Mouse (Mus musculus): ENCODE data around the gene Ngly1. TPM values are rescaled to one million over a fixed set of nuclear protein-coding genes. Genes with fewer than 3 reads are reported as not detected.

Gene Ngly1
- 12.0 and 14.2 TPM in 2 replicates for polyA plus RNA-seq (2012)

- no peaks in the 10 kb centered on the region for H3K27me3 ChIP-seq (ENCODE audit: control insufficient read depth)
- peaks cover 26% of the 10 kb centered on the region for H3K36me3 ChIP-seq (ENCODE audit: control insufficient read depth)
- H3K9me3 ChIP-seq (ENCODE audit: control insufficient read depth, low read length) = no peaks in the 10 kb centered on the region
- peaks cover 82% of the 10 kb centered on the region for H3K4me1 ChIP-seq (ENCODE audit: control insufficient read depth)
- H3K4me3 ChIP-seq (replicated peaks) = peak within 1 kb of the TSS; percentile 76
- TF ChIP-seq GATA1 (IDR thresholded peaks at IDR 0.05; ENCODE audit: low read length) (no peak), TAL1 (IDR thresholded peaks at IDR 0.05; ENCODE audit: low read length) (no peak)
Measured at GRCm38 (mm10) chr14:16249171-16249874, at the start of gene Ngly1, which contains the start of gene Oxsm. TSS of gene Ngly1 (plus strand) at chr14:16249280. TSS of gene Oxsm (minus strand) at chr14:16249808.

GRCm38 (mm10) chr14:16200220-16200912 is 48.7 kb upstream of the Ngly1 start:
- no peak for TF ChIP-seq TAL1 (IDR thresholded peaks at IDR 0.05; ENCODE audit: low read length)
- TF ChIP-seq GATA1 (IDR thresholded peaks at IDR 0.05; ENCODE audit: low read length) = no peak
- Histone ChIP-seq H3K4me3 (replicated peaks) (no peak overlapping the region), H3K4me1 (ENCODE audit: control insufficient read depth) (no peaks in the 10 kb centered on the region), H3K27me3 (ENCODE audit: control insufficient read depth) (no peaks in the 10 kb centered on the region), H3K9me3 (ENCODE audit: control insufficient read depth, low read length) (no peaks in the 10 kb centered on the region), H3K36me3 (ENCODE audit: control insufficient read depth) (no peaks in the 10 kb centered on the region)

GRCm38 (mm10) chr14:16200969-16201638 is 48.0 kb upstream of the Ngly1 start:
- TF ChIP-seq TAL1 (IDR thresholded peaks at IDR 0.05; ENCODE audit: low read length) (no peak), GATA1 (IDR thresholded peaks at IDR 0.05; ENCODE audit: low read length) (no peak)
- no peaks in the 10 kb centered on the region for H3K27me3 ChIP-seq (ENCODE audit: control insufficient read depth)
- no peaks in the 10 kb centered on the region for H3K36me3 ChIP-seq (ENCODE audit: control insufficient read depth)
- no peaks in the 10 kb centered on the region for H3K9me3 ChIP-seq (ENCODE audit: control insufficient read depth, low read length)
- no peak overlapping the region for H3K4me3 ChIP-seq (replicated peaks)
- H3K4me1 ChIP-seq (ENCODE audit: control insufficient read depth) = no peaks in the 10 kb centered on the region

- Histone ChIP-seq H3K27me3 (ENCODE audit: control insufficient read depth) (no peaks in the 10 kb centered on the region), H3K36me3 (ENCODE audit: control insufficient read depth) (no peaks in the 10 kb centered on the region), H3K9me3 (ENCODE audit: control insufficient read depth, low read length) (no peaks in the 10 kb centered on the region), H3K4me3 (replicated peaks) (no peak overlapping the region), H3K4me1 (ENCODE audit: control insufficient read depth) (no peaks in the 10 kb centered on the region)
- TF ChIP-seq GATA1 (IDR thresholded peaks at IDR 0.05; ENCODE audit: low read length) = no peak
- no peak for TF ChIP-seq TAL1 (IDR thresholded peaks at IDR 0.05; ENCODE audit: low read length)
Measured at GRCm38 (mm10) chr14:16201673-16202072, 47.4 kb upstream of the Ngly1 start.

- TF ChIP-seq TAL1 (IDR thresholded peaks at IDR 0.05; ENCODE audit: low read length) (no peak), GATA1 (IDR thresholded peaks at IDR 0.05; ENCODE audit: low read length) (no peak)
- no peaks in the 10 kb centered on the region for H3K4me1 ChIP-seq (ENCODE audit: control insufficient read depth)
- H3K36me3 ChIP-seq (ENCODE audit: control insufficient read depth) = no peaks in the 10 kb centered on the region
- H3K9me3 ChIP-seq (ENCODE audit: control insufficient read depth, low read length) = no peaks in the 10 kb centered on the region
- H3K4me3 ChIP-seq (replicated peaks) = no peak overlapping the region
- H3K27me3 ChIP-seq (ENCODE audit: control insufficient read depth) = no peaks in the 10 kb centered on the region
Measured at GRCm38 (mm10) chr14:16207722-16208121, 41.4 kb upstream of the Ngly1 start.

GRCm38 (mm10) chr14:16219015-16219414 is 30.1 kb upstream of the Ngly1 start:
- H3K27me3 ChIP-seq (ENCODE audit: control insufficient read depth) = no peaks in the 10 kb centered on the region
- no peaks in the 10 kb centered on the region for H3K4me1 ChIP-seq (ENCODE audit: control insufficient read depth)
- TF ChIP-seq TAL1 (IDR thresholded peaks at IDR 0.05; ENCODE audit: low read length) = no peak
- no peak for TF ChIP-seq GATA1 (IDR thresholded peaks at IDR 0.05; ENCODE audit: low read length)
- H3K9me3 ChIP-seq (ENCODE audit: control insufficient read depth, low read length) = no peaks in the 10 kb centered on the region
- no peak overlapping the region for H3K4me3 ChIP-seq (replicated peaks)
- H3K36me3 ChIP-seq (ENCODE audit: control insufficient read depth) = no peaks in the 10 kb centered on the region

- no peak for TF ChIP-seq TAL1 (IDR thresholded peaks at IDR 0.05; ENCODE audit: low read length)
- no peak for TF ChIP-seq GATA1 (IDR thresholded peaks at IDR 0.05; ENCODE audit: low read length)
- Histone ChIP-seq H3K4me3 (replicated peaks) (no peak overlapping the region), H3K36me3 (ENCODE audit: control insufficient read depth) (no peaks in the 10 kb centered on the region), H3K4me1 (ENCODE audit: control insufficient read depth) (peaks cover 3% of the 10 kb centered on the region; the same call in 1 of the 2 replicates), H3K9me3 (ENCODE audit: control insufficient read depth, low read length) (no peaks in the 10 kb centered on the region), H3K27me3 (ENCODE audit: control insufficient read depth) (peaks cover 2% of the 10 kb centered on the region; the same call in 1 of the 2 replicates)
Measured at GRCm38 (mm10) chr14:16229395-16229794, 19.7 kb upstream of the Ngly1 start.

GRCm38 (mm10) chr14:16230581-16230980 is 18.5 kb upstream of the Ngly1 start:
- Histone ChIP-seq H3K9me3 (ENCODE audit: control insufficient read depth, low read length) (no peaks in the 10 kb centered on the region), H3K36me3 (ENCODE audit: control insufficient read depth) (no peaks in the 10 kb centered on the region), H3K27me3 (ENCODE audit: control insufficient read depth) (peaks cover 2% of the 10 kb centered on the region; the same call in 1 of the 2 replicates), H3K4me1 (ENCODE audit: control insufficient read depth) (peaks cover 3% of the 10 kb centered on the region; the same call in 1 of the 2 replicates), H3K4me3 (replicated peaks) (no peak overlapping the region)
- no peak for TF ChIP-seq TAL1 (IDR thresholded peaks at IDR 0.05; ENCODE audit: low read length)
- no peak for TF ChIP-seq GATA1 (IDR thresholded peaks at IDR 0.05; ENCODE audit: low read length)

GRCm38 (mm10) chr14:16233515-16233914 is 15.6 kb upstream of the Ngly1 start:
- peaks cover 3% of the 10 kb centered on the region; the same call in 1 of the 2 replicates for H3K4me1 ChIP-seq (ENCODE audit: control insufficient read depth)
- no peak overlapping the region for H3K4me3 ChIP-seq (replicated peaks)
- peaks cover 2% of the 10 kb centered on the region; the same call in 1 of the 2 replicates for H3K27me3 ChIP-seq (ENCODE audit: control insufficient read depth)
- H3K36me3 ChIP-seq (ENCODE audit: control insufficient read depth) = no peaks in the 10 kb centered on the region
- peaks cover 7% of the 10 kb centered on the region for H3K9me3 ChIP-seq (ENCODE audit: control insufficient read depth, low read length)
- TF ChIP-seq TAL1 (IDR thresholded peaks at IDR 0.05; ENCODE audit: low read length) (no peak), GATA1 (IDR thresholded peaks at IDR 0.05; ENCODE audit: low read length) (no peak)
